Mouse (Mus musculus): ENCODE results near the gene Entpd7. TPM values are rescaled to one million over a fixed set of nuclear protein-coding genes. Genes with fewer than 3 reads are reported as not detected.

The Entpd7 gene
- polyA plus RNA-seq, 1 experiment from 2014 or later: 8.0 TPM

- Histone ChIP-seq H3K9me3 (replicated peaks) (no peaks in the 10 kb centered on the region), H3K36me3 (0 out of 2 replicates have a peak, but pooled peaks cover 3% of the 10 kb centered on the region), H3K27ac (ENCODE audit: poor library complexity, severe bottlenecking) (no peak overlapping the region), H3K4me3 (no peak overlapping the region), H3K4me1 (replicated peaks) (no peaks in the 10 kb centered on the region), H3K4me2 (no peak overlapping the region), H3K27me3 (replicated peaks) (no peaks in the 10 kb centered on the region), H3K9ac (no peak overlapping the region)
- no peak for ATAC-seq (ENCODE audit: insufficient number of reproducible peaks, low FRiP score)
- WGBS: 65% methylated on average over 6 of the region's 6 CpGs
Measured at GRCm38 (mm10) chr19:43772311-43772710, 82.8 kb downstream of the Entpd7 start.

DNA sequence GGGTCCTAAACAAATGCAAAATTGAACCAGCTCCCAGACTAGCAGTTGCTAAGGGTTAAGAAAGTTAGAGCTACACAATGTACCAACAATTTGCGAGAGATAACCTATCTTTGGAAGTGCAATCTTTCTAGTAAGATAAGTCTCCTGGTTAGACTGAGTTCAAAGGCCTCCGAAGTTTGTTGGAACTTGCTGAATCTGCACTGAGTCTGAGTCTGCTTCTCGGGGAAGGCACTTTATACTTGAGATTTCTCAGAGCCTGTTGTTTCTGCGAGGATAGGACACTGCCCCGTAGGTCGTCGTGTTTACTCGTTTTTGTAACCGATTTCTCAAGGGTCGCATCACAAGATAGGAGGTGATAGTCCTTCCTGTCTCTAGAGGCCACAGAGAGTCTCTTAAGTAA is 86.0 kb downstream of the Entpd7 start:
- no peak overlapping the region for H3K4me3 ChIP-seq
- ATAC-seq (ENCODE audit: insufficient number of reproducible peaks, low FRiP score): no peak
- H3K9me3 ChIP-seq (replicated peaks): no peaks in the 10 kb centered on the region
- no peak overlapping the region for H3K9ac ChIP-seq
- no peaks in the 10 kb centered on the region for H3K27me3 ChIP-seq (replicated peaks)
- 24% methylated on average over 10 of the region's 10 CpGs for WGBS
- no peaks in the 10 kb centered on the region for H3K4me1 ChIP-seq (replicated peaks)
- H3K27ac ChIP-seq (ENCODE audit: poor library complexity, severe bottlenecking): no peak overlapping the region
- no peak overlapping the region for H3K4me2 ChIP-seq
- no peaks in the 10 kb centered on the region for H3K36me3 ChIP-seq

GRCm38 (mm10) chr19:43776561-43776960 is 87.1 kb downstream of the Entpd7 start:
- no peaks in the 10 kb centered on the region for H3K4me1 ChIP-seq (replicated peaks)
- no peaks in the 10 kb centered on the region for H3K36me3 ChIP-seq
- H3K9ac ChIP-seq: no peak overlapping the region
- no peak overlapping the region for H3K4me3 ChIP-seq
- H3K27ac ChIP-seq (ENCODE audit: poor library complexity, severe bottlenecking): no peak overlapping the region
- no peaks in the 10 kb centered on the region for H3K27me3 ChIP-seq (replicated peaks)
- ATAC-seq (ENCODE audit: insufficient number of reproducible peaks, low FRiP score): no peak
- H3K4me2 ChIP-seq: no peak overlapping the region
- no peaks in the 10 kb centered on the region for H3K9me3 ChIP-seq (replicated peaks)
- 75% methylated on average over 4 of the region's 4 CpGs for WGBS

DNA sequence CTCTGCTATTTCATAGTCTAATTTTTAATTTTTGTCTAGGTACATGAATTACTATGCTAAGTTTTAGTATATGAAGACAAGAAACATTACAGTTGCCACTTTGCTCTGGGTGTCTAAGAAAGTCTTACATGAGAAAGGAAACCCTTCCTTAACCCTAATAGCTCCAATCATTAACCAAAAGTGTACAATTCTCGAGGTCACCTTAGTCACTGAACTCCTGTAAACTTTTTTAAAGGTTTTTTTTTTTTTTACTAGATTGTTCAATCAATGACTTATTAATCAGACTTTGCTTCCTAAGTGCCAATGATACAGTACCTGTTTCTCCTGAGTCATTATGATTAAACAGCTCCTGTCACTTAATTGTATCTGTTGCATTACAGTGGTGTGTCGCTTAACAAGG is 87.8 kb downstream of the Entpd7 start:
- no peak overlapping the region for H3K4me2 ChIP-seq
- H3K4me3 ChIP-seq: no peak overlapping the region
- 76% methylated on average over 2 of the region's 2 CpGs for WGBS
- no peaks in the 10 kb centered on the region for H3K27me3 ChIP-seq (replicated peaks)
- H3K9ac ChIP-seq: no peak overlapping the region
- H3K27ac ChIP-seq (ENCODE audit: poor library complexity, severe bottlenecking): no peak overlapping the region
- no peaks in the 10 kb centered on the region for H3K4me1 ChIP-seq (replicated peaks)
- no peaks in the 10 kb centered on the region for H3K9me3 ChIP-seq (replicated peaks)
- ATAC-seq (ENCODE audit: insufficient number of reproducible peaks, low FRiP score): no peak
- H3K36me3 ChIP-seq: no peaks in the 10 kb centered on the region

GRCm38 (mm10) chr19:43780391-43780790 is 90.9 kb downstream of the Entpd7 start:
- H3K9me3 ChIP-seq (replicated peaks): no peaks in the 10 kb centered on the region
- no peak overlapping the region for H3K9ac ChIP-seq
- H3K4me2 ChIP-seq: no peak overlapping the region
- no peak overlapping the region for H3K4me3 ChIP-seq
- 70% methylated on average over 5 of the region's 5 CpGs for WGBS
- H3K27me3 ChIP-seq (replicated peaks): peaks cover 3% of the 10 kb centered on the region; the same call in 1 of the 2 replicates
- H3K4me1 ChIP-seq (replicated peaks): no peaks in the 10 kb centered on the region
- H3K27ac ChIP-seq (ENCODE audit: poor library complexity, severe bottlenecking): no peak overlapping the region
- ATAC-seq (ENCODE audit: insufficient number of reproducible peaks, low FRiP score): no peak
- H3K36me3 ChIP-seq: no peaks in the 10 kb centered on the region

DNA sequence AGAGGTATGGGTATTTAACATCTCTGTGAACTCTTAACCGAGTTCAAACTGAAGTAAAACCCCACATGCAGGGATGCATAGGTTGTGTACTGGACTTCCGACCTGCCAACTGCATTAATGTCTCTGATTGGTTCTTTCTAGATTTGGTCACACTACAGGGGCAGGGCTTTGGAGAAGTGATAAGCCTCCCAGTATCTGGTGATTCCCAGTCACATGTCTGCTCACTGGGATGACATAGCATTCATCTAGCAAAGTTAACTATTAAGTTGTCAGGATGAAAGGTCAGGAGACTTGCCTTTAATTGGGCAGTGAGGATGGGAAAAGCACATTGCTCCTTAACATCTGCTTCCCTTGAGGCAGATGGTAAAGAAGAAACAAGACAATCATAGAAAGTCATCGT is 92.5 kb downstream of the Entpd7 start, which contains the start of gene Abcc2:
Gene Abcc2 (plus strand): TSS at position 213 of the 400 bp plus-strand sequence.
- ATAC-seq (ENCODE audit: insufficient number of reproducible peaks, low FRiP score): no peak
- no peaks in the 10 kb centered on the region for H3K4me1 ChIP-seq (replicated peaks)
- 70% methylated on average over 3 of the region's 3 CpGs for WGBS

More for the DNA sequence above, 92.5 kb downstream of the Entpd7 start, which contains the start of gene Abcc2:
- H3K27me3 ChIP-seq (replicated peaks): peaks cover 3% of the 10 kb centered on the region; the same call in 1 of the 2 replicates
- H3K4me2 ChIP-seq: no peak within 1 kb of the TSS
- no peak within 1 kb of the TSS for H3K4me3 ChIP-seq
- no peak within 1 kb of the TSS for H3K9ac ChIP-seq
- no peak within 1 kb of the TSS for H3K27ac ChIP-seq (ENCODE audit: poor library complexity, severe bottlenecking)
- H3K9me3 ChIP-seq (replicated peaks): no peaks in the 10 kb centered on the region
- no peaks in the 10 kb centered on the region for H3K36me3 ChIP-seq

Other genes starting within 250 kb of the Entpd7 start
- gene Cnnm1, start 249.2 kb upstream of the Entpd7 start, polyA plus RNA-seq (2016; fragmentation: Nextera tagmentation; extraction: Ambion mirVana): 0.06 and 0.12 TPM in 2 replicates
- 180 and 181 TPM in 2 replicates for gene Got1, start 165.1 kb upstream of the Entpd7 start, polyA plus RNA-seq (2016; fragmentation: Nextera tagmentation; extraction: Ambion mirVana)
- gene Nkx2-3, start 77.3 kb upstream of the Entpd7 start, polyA plus RNA-seq (2016; fragmentation: Nextera tagmentation; extraction: Ambion mirVana): not detected in 2 replicates
- 11.1 and 12.6 TPM in 2 replicates for gene Slc25a28, start 14.8 kb upstream of the Entpd7 start, polyA plus RNA-seq (2016; fragmentation: Nextera tagmentation; extraction: Ambion mirVana)
- 8.3 and 9.6 TPM in 2 replicates for gene Cutc, start 63.3 kb downstream of the Entpd7 start, polyA plus RNA-seq (2016; fragmentation: Nextera tagmentation; extraction: Ambion mirVana)
- 12.3 and 13.0 TPM in 2 replicates for gene Cox15, start 63.3 kb downstream of the Entpd7 start, polyA plus RNA-seq (2016; fragmentation: Nextera tagmentation; extraction: Ambion mirVana)
- 0.45 TPM in 1 of 2 replicates, not detected in the other for gene Abcc2, start 92.5 kb downstream of the Entpd7 start, polyA plus RNA-seq (2016; fragmentation: Nextera tagmentation; extraction: Ambion mirVana)